Mouse (Mus musculus): ENCODE data around the gene Rprd1b.

The Rprd1b gene

DNA sequence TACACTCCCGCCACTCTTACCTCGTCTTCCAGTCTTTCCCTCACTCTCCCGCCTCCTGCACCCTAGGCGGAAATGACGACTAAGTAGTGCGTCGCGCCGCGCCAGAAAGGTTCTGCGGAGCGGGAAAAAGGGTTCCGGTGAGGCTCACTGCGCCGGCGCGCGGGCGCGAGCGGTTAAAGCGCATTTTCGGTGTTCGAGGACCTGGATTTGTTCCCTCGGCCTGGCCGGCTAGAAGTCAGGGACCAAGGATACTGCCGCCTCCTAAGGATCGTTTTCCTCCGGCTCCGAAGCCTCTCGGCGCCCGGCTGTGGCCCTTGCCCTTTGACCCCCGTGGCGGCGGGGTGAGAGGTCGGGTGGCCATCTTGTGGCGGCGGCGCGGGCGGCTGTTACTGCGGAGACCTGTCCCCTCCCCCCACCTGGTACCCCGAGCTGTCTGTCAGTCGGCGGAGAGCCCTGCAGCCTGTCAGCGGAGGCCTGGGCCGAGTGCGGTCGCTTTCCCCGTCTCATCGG, at the start of gene Rprd1b, which contains the start of gene Tti1:
TSS of gene Rprd1b (plus strand) at position 144 of the 510 bp plus-strand sequence.
TSS of gene Tti1 (minus strand) at position 80 of the 510 bp plus-strand sequence.
- peak; percentile 97 for DNase-seq (ENCODE audit: low read depth, low spot score)

DNA sequence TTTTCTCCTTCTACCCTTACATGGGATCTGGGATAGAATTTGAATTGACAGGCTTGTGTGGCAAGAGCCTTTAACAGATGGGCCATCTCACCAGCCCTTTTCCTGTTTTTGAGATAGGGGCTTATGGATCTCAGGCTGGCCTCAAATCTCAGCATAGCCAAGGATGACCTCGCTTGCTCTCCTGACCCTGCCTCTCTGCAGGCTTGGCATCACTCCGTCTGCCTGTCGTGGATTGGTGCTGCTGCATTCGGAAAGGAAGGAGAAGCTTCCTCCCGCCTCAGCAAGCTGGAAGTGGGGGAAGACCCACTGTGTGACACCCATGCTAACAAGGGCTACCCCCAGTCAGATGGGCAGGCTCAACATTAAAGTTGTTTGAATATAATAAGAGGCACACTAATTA, 49.1 kb upstream of the Rprd1b start:
- no peak for DNase-seq (ENCODE audit: low read depth, low spot score)

DNA sequence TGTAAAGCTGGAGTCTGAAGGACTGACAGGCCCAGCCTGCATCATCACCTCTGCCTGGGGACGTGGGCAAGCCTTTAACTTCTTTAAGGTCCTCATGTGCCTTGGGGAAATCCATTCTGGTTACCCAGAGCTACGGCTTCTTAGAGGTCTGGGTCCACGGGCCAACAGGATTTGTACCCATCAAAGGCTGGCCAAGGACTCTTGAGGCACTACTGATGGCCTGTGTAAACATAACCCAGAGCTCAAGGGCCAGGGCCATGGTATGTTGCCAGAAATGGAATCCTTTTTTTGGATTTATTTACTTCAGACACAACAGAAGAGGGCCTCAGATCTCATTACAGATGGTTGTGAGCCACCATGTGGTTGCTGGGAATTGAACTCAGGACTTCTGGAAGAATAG, 45.6 kb upstream of the Rprd1b start:
- no peak for DNase-seq (ENCODE audit: low read depth, low spot score)

- DNase-seq (ENCODE audit: low read depth, low spot score), result no peak
These were observed 45.0 kb upstream of the Rprd1b start for GRCm38 (mm10) chr2:157983276-157983675.

DNA sequence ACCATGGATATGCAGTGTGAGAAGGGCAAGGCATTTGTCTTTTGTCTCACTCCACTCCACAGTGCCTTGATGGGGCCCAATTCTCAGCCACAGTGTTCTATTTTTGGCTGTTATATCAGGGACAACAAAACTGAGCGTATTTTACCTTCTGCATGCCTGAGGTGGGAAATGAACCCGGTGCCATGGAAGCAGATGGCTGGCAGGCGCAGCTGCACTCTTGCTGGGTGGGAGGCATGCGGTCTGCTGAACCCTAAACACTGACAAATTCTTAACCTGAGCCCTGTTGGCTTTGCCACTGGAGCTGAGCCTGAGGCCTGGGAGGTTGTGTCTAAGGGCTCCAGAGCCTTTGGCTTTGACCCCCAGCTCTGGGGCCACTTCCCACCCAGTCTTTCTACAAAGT, 42.7 kb upstream of the Rprd1b start:
- no peak for DNase-seq (ENCODE audit: low read depth, low spot score)

DNA sequence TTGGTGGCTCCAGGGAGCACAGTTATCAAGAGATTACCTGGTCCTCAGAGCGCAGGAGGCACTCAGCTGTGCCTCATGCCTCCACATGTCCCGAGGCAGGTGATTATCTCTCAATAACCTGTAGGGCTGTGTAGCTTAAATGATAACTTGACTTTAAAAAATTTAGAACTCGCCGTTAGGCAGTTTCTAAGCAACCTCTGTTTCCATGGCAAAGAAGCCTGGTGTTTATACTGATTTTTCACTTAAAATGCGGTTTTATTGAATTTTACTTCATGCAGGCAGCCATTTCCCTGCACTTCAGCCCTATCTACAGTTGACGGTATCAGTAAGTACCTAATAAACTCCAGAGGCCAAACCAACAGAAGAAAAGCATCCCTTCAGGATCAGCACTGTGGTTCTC, 42.1 kb upstream of the Rprd1b start:
- no peak for DNase-seq (ENCODE audit: low read depth, low spot score)

DNA sequence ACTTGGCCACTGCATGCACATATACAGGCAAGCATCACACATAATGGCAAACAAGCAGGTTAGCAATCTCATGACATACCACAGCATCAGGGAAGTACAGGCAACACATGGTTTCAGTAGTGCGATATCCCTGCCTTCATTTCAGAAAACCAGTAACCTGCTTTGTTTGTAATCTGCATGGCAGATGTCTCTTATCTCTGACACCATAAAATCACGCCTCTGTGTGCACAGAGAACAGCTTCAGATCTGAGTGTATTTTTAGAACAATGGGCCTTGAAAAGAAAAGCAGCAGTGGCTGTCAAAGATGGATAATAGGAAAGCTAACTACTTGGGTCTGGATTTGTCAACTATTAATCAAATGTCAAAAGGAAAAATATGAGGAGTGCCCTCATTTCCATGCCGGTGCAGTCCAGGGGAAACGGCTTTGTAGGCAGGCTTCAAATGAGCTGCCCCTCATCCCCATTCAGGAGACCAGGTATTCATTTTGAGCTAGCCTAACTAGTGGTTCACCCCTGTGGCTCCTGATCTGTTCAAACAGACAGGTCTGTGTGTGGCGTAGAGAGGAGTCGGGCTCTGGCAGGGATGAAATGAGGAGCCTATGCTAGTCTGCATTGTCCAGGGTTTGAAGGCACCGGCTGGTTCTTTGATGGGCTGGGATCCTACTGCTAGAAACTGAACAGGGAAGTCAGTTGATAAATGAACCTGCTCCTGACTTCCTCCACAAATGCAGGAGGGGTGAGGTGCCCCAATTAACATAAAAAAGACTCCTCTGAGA, 39.7 kb upstream of the Rprd1b start:
- DNase-seq (ENCODE audit: low read depth, low spot score), result no peak

DNA sequence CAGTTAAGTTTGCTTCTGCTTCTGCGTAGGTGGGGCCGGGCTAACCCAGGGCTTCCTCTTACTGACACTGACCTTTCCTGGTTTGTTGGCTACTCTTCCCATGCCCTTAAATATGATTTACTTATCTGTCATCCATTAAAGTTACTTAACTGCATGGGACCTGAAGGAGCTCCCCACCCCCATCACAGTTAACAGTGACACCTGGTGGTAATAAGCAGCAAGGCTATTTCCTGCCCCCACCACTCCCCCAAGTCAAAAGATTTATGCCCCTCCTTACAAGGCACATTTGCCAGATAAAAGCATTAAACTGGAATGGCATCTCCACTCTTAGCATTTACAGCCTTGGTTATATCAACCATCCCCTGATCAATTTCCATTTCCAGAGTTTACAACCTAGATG, 38.4 kb upstream of the Rprd1b start:
- peak; percentile 36 for DNase-seq (ENCODE audit: low read depth, low spot score)

DNA sequence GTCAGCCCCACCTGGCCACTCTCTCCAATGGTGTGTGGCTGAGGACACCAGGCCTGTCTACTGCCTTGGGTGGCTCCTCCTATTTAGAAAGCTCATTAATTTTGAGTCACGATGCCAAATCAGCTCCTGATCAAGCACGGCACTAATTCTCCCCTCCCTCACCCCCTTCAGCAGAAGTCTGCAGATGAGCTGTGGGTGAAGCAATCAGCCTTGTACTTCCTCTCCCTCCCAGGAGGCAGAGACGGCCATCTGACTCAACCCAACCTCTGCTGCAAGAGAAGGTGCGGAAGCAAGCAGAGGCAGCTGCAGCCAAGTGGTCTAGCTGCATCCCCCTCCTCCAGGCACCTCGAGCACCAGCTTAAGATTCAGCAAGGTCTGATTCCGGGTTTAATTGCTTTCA, 37.3 kb upstream of the Rprd1b start:
- DNase-seq (ENCODE audit: low read depth, low spot score), result no peak

GRCm38 (mm10) chr2:157992501-157992900, 35.8 kb upstream of the Rprd1b start:
- DNase-seq (ENCODE audit: low read depth, low spot score), result no peak

GRCm38 (mm10) chr2:157998817-157999216, 29.5 kb upstream of the Rprd1b start:
- no peak for DNase-seq (ENCODE audit: low read depth, low spot score)

- DNase-seq (ENCODE audit: low read depth, low spot score), result no peak
These were observed 23.7 kb upstream of the Rprd1b start for GRCm38 (mm10) chr2:158004620-158005019.

- DNase-seq (ENCODE audit: low read depth, low spot score), result peak; percentile 60
These were observed 22.7 kb upstream of the Rprd1b start for GRCm38 (mm10) chr2:158005641-158006040.

DNA sequence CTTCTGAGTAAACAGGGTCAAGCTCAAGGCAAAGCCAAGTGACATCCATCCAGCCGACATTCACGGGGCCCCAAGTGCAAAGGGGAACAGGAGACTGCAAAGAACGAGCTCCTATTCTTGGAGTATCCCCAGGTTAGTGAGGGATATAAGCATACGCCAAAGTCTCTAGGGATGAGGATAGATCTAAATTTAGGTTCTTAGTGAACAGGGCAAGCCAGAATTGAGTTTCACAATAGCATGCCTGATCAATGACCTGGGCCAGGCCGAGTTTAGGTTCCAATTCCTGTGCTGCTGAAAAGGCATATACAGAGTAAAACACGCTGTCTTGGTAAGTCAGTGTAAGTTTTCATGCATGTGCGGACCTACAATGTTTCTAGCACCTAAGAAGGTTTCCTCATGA, 18.9 kb upstream of the Rprd1b start:
- DNase-seq (ENCODE audit: low read depth, low spot score), result no peak

- no peak for DNase-seq (ENCODE audit: low read depth, low spot score)
These were observed 15.7 kb upstream of the Rprd1b start for GRCm38 (mm10) chr2:158012608-158013007.

GRCm38 (mm10) chr2:158017330-158017729, 11.0 kb upstream of the Rprd1b start:
- no peak for DNase-seq (ENCODE audit: low read depth, low spot score)

GRCm38 (mm10) chr2:158027855-158028353, 393 bp upstream of the Rprd1b start:
- DNase-seq (ENCODE audit: low read depth, low spot score), result no peak

GRCm38 (mm10) chr2:158030007-158030406, 1.7 kb downstream of the Rprd1b start:
- no peak for DNase-seq (ENCODE audit: low read depth, low spot score)

DNA sequence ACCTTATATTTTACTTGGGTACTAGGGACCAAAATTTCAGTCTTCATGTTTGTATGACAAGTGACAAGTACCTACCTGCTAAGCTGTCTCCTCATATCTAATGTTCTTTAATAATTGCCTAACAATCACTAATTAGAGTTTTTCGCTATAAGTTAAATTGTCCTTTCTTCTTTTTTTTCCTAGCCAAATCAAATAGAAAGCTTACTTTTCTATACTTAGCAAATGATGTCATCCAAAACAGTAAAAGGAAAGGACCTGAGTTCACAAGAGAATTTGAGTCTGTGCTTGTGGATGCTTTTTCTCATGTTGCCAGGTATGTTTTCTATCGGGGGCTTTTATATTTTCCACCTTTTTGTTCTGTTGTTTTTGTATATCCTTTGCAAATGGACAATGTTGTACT, 7.5 kb downstream of the Rprd1b start:
- DNase-seq (ENCODE audit: low read depth, low spot score), result no peak

- DNase-seq (ENCODE audit: low read depth, low spot score), result no peak
These were observed 8.1 kb downstream of the Rprd1b start for GRCm38 (mm10) chr2:158036408-158036807.

DNA sequence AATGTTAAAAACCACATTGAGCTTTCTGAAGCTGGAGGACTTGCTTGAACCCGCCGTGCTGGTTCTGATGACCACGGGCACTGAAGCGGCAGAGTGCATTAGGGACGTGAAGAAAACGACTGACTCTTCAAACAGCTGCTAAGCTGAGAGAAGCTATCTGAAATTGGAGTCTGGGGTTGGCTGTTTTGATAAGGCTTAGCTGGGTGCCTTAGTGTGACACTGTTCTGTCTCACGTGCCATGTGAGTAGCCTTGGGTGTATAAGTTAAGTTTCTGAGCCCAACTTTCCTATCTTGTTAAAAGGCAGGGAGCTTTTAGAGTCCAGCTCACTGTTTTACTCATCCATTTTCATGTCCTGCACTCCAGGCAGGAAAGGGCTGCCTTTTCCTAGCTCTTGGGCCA, 8.7 kb downstream of the Rprd1b start:
- no peak for DNase-seq (ENCODE audit: low read depth, low spot score)

GRCm38 (mm10) chr2:158037571-158037970, 9.3 kb downstream of the Rprd1b start:
- DNase-seq (ENCODE audit: low read depth, low spot score), result no peak

GRCm38 (mm10) chr2:158039662-158040061, 11.4 kb downstream of the Rprd1b start:
- DNase-seq (ENCODE audit: low read depth, low spot score), result no peak

Data from ZHBTc4 (cell line).